Mouse (Mus musculus): ENCODE measurements around the gene Btbd35f28.
"Not testable (repeated sequence)": the region's sequence is repeated elsewhere in the genome, so short reads cannot be mapped to it uniquely, and the experiment has no call there.

Gene Btbd35f28

DNA sequence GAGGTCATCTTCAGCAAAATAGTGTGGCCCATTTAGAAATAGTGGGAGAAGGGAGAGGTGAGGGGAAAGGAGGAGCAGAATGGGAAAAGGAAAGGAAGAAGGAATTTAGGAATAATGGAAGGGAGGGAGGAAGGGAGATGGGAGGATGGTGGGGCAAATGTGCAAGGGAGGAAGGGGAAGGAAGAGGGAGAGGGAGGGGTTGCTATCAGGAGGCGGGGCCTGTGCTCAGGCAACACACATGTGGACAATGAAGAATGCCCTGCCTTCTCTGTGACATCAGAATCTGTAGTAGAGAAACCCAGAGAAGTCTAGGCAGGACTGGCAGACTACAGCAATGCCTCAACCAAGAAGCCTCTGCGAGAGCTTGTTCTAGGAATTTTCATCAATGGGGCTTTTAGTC lies at the start of gene Btbd35f28:
Btbd35f28 (plus strand) TSS at position 301 of the 400 bp plus-strand sequence.
- not testable (repeated sequence) for DNase-seq (ENCODE audit: low spot score in 2 of 2)

Data from urinary bladder, postnatal 36 days (tissue).